ENCODE assay signal across 8 mouse cellular contexts in the genomic region with DNA sequence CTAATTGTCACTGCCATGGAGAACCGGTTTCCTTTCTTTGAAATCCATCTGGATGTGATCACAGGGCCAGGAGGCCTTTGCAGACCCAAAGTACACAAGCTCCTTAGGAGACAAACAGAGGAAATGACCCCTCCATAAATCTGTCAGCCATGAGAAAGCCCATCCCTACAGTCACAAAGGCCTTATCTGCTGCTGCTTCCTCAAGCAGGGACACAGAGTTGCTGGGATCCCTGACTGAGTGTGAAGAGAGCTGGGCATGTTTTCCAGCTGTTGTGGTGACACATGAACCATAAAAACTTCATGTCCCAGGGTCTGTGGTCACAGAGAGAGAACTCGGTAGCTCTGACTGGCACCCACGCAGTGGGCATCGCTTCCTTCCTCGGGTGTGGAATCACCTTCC. TPM values are rescaled to one million over a fixed set of nuclear protein-coding genes. Genes with fewer than 3 reads are reported as not detected.
DNase-seq lines count a peak whose midpoint lies in the region; ATAC-seq and TF ChIP-seq lines count a peak whose summit lies in the region.

No protein-coding gene starts in this region.

- no peak for TF ChIP-seq CTCF in C2C12 (IDR thresholded peaks at IDR 0.05; ENCODE audit: control insufficient read depth, insufficient read depth, insufficient read length)

- peak; percentile 75 for ATAC-seq in lung, embryonic 15.5 days (ENCODE audit: borderline replicate concordance, extremely low read depth, low FRiP score, low TSS enrichment)
- ATAC-seq in midbrain, embryonic 15.5 days (replicated peaks) = no peak

- 35% methylated on average over 5 of the region's 5 CpGs for WGBS in lung, embryonic 15.5 days
- WGBS in midbrain, embryonic 15.5 days = 93% methylated on average over 5 of the region's 5 CpGs

- no peak overlapping the region for H3ac ChIP-seq in C2C12 (ENCODE audit: control insufficient read depth, insufficient read length, low read depth)

- peaks cover 5% of the 10 kb centered on the region for H3K4me1 ChIP-seq in lung, embryonic 15.5 days
- no peaks in the 10 kb centered on the region for H3K4me1 ChIP-seq in midbrain, embryonic 15.5 days

- no peak overlapping the region for H3K4me3 ChIP-seq in C2C12 (ENCODE audit: insufficient read depth, poor library complexity, severe bottlenecking)
- H3K4me3 ChIP-seq in lung, embryonic 15.5 days = no peak overlapping the region
- H3K4me3 ChIP-seq in midbrain, embryonic 15.5 days = no peak overlapping the region

- peak overlapping the region; percentile 57; the same call in 1 of the 2 replicates for H3K27ac ChIP-seq in lung, embryonic 15.5 days
- H3K27ac ChIP-seq in midbrain, embryonic 15.5 days = no peak overlapping the region

- H3K9ac ChIP-seq in lung, embryonic 15.5 days = no peak overlapping the region
- no peak overlapping the region for H3K9ac ChIP-seq in midbrain, embryonic 15.5 days

- H3K79me2 ChIP-seq in C2C12 (ENCODE audit: control insufficient read depth, insufficient read depth) = no peaks in the 10 kb centered on the region

- H3K36me3 ChIP-seq in C2C12 (ENCODE audit: control insufficient read depth, insufficient read depth) = no peaks in the 10 kb centered on the region
- no peaks in the 10 kb centered on the region for H3K36me3 ChIP-seq in lung, embryonic 15.5 days
- H3K36me3 ChIP-seq in midbrain, embryonic 15.5 days (replicated peaks) = no peaks in the 10 kb centered on the region

- no peaks in the 10 kb centered on the region for H3K9me3 ChIP-seq in lung, embryonic 15.5 days
- no peaks in the 10 kb centered on the region for H3K9me3 ChIP-seq in midbrain, embryonic 15.5 days

- no peaks in the 10 kb centered on the region for H3K79me3 ChIP-seq in C2C12 (ENCODE audit: low read depth)

- DNase-seq in forelimb bud, embryonic 11.5 days (ENCODE audit: low read depth, low spot score) = peak; percentile 52
- peak; percentile 19 for DNase-seq in kidney, adult 18-20 months
- no peak for DNase-seq in testis, postnatal 14 days (ENCODE audit: low spot score)
- no peak for DNase-seq in layer of hippocampus, postnatal 14 days (ENCODE audit: low spot score in 2 of 2)
- no peak for DNase-seq in gastrocnemius, adult 18-20 months (ENCODE audit: low spot score)

- no peak overlapping the region for H3K4me2 ChIP-seq in lung, embryonic 15.5 days
- no peak overlapping the region for H3K4me2 ChIP-seq in midbrain, embryonic 15.5 days

- no peaks in the 10 kb centered on the region for H3K27me3 ChIP-seq in C2C12 (ENCODE audit: control insufficient read depth, insufficient read depth, insufficient read length)
- no peaks in the 10 kb centered on the region for H3K27me3 ChIP-seq in lung, embryonic 15.5 days
- no peaks in the 10 kb centered on the region for H3K27me3 ChIP-seq in midbrain, embryonic 15.5 days (replicated peaks)

TF ChIP-seq in C2C12, 6 proteins besides CTCF, POLR2A, EP300 and RAD21:
- TF ChIP-seq MYOG (IDR thresholded peaks at IDR 0.05; ENCODE audit: control insufficient read depth, extremely low read depth, insufficient read length) = no peak
- TF ChIP-seq FOSL1 (IDR thresholded peaks at IDR 0.05; ENCODE audit: insufficient read depth, low read length, poor library complexity, severe bottlenecking) = peak; percentile 11
- peak; percentile 49 for TF ChIP-seq MAX (IDR thresholded peaks at IDR 0.05)
- TF ChIP-seq USF1 (IDR thresholded peaks at IDR 0.05; ENCODE audit: low read depth) = no peak
- TF ChIP-seq MYOD1 (IDR thresholded peaks at IDR 0.05; ENCODE audit: control insufficient read depth, insufficient read length, low read depth) = peak; percentile 89
- TF ChIP-seq CEBPB (IDR thresholded peaks at IDR 0.05; ENCODE audit: low read depth) = no peak
TF ChIP-seq in C2C12: peak in this region for 3.

RNA-seq across cellular contexts. Expression of a gene that starts 28.7 kb away (rescaled TPM):
- polyA plus RNA-seq in C2C12 (2012; fragmentation: generic; extraction: Trizol) = 2.6 TPM
- polyA plus RNA-seq in lung, embryonic 15.5 days (2015; fragmentation: Nextera tagmentation; extraction: Ambion mirVana) = 15.3 and 18.8 TPM in 2 replicates
- polyA plus RNA-seq in midbrain, embryonic 15.5 days (2015; fragmentation: Nextera tagmentation; extraction: Ambion mirVana) = 8.4 and 9.3 TPM in 2 replicates
- 10 to 100 TPM; 32.3 to 35.0 TPM for total RNA-seq in layer of hippocampus, postnatal 14 days (2021)
- total RNA-seq in gastrocnemius, adult 18-20 months (2021) = 1 to 10 TPM; 5.4 to 7.2 TPM

RNA-seq across cellular contexts. Expression of a gene that starts 46.2 kb away (rescaled TPM):
- 42.4 TPM for polyA plus RNA-seq in C2C12 (2012; fragmentation: generic; extraction: Trizol)
- 98.1 and 101 TPM in 2 replicates for polyA plus RNA-seq in lung, embryonic 15.5 days (2015; fragmentation: Nextera tagmentation; extraction: Ambion mirVana)
- polyA plus RNA-seq in midbrain, embryonic 15.5 days (2015; fragmentation: Nextera tagmentation; extraction: Ambion mirVana) = 38.7 and 38.8 TPM in 2 replicates
- 10 to 100 TPM; 78.3 to 80.9 TPM for total RNA-seq in layer of hippocampus, postnatal 14 days (2021)
- 10 to 100 TPM; 52.5 to 53.0 TPM for total RNA-seq in gastrocnemius, adult 18-20 months (2021)

RNA-seq across cellular contexts. Expression of a gene that starts 46.9 kb away (rescaled TPM):
- 28.0 TPM for polyA plus RNA-seq in C2C12 (2012; fragmentation: generic; extraction: Trizol)
- polyA plus RNA-seq in lung, embryonic 15.5 days (2015; fragmentation: Nextera tagmentation; extraction: Ambion mirVana) = 66.1 and 77.9 TPM in 2 replicates
- 51.8 and 57.6 TPM in 2 replicates for polyA plus RNA-seq in midbrain, embryonic 15.5 days (2015; fragmentation: Nextera tagmentation; extraction: Ambion mirVana)
- total RNA-seq in layer of hippocampus, postnatal 14 days (2021) = 10 to 100 TPM; 39.2 to 42.7 TPM
- total RNA-seq in gastrocnemius, adult 18-20 months (2021) = 10 to 100 TPM; 10.5 to 15.9 TPM

Comparison
In these comparisons a context has a peak if more than half of its experiments do, and no peak if none do; other contexts are left out.
1. DNase-seq: peak in forelimb bud, embryonic 11.5 days (single experiment) and kidney, adult 18-20 months (single experiment); none in testis, postnatal 14 days (single experiment), layer of hippocampus, postnatal 14 days (0 of 2) and gastrocnemius, adult 18-20 months (single experiment).